Mouse (Mus musculus) bone marrow macrophage, adult 2 months (primary cell): ENCODE results near the gene Ebp. TPM values are rescaled to one million over a fixed set of nuclear protein-coding genes. Genes with fewer than 3 reads are reported as not detected.

ENCODE experiments used
- H3K27ac ChIP-seq: 2 replicates; pipeline ENCODE4 v1.5.1; 2012; ENCODE audit warnings: low read depth, low read length; ENCODE audit not compliant: insufficient read depth
- H3K4me1 ChIP-seq: 2 replicates; pipeline ENCODE4 v1.6.1; 2012; ENCODE audit warnings: low read length; ENCODE audit not compliant: control insufficient read depth, insufficient read depth
- H3K4me3 ChIP-seq: 2 replicates; pipeline ENCODE4 v1.5.1; 2012; ENCODE audit warnings: mild to moderate bottlenecking, low read length, moderate library complexity; ENCODE audit not compliant: insufficient read depth
- CTCF ChIP-seq: IDR thresholded peaks from 2 replicates; pipeline ENCODE4 v1.5.1; 2012; ENCODE audit warnings: low read depth, mild to moderate bottlenecking, low read length, moderate library complexity
- POLR2A ChIP-seq: IDR thresholded peaks from 2 replicates; pipeline ENCODE4 v1.6.1; 2012; ENCODE audit warnings: mild to moderate bottlenecking, low read depth, low read length, borderline replicate concordance
- polyA plus RNA-seq: library from polyadenylated mRNA; stranded (reverse); fragments of >200 nt; gene quantifications from 2 replicates; pipeline ENCODE4 v1.2.4, GENCODE M21; 2012; ENCODE audit not compliant: missing spikeins, insufficient read depth, insufficient read length

Gene Ebp
- 70.9 and 95.1 TPM in 2 replicates for polyA plus RNA-seq

DNA sequence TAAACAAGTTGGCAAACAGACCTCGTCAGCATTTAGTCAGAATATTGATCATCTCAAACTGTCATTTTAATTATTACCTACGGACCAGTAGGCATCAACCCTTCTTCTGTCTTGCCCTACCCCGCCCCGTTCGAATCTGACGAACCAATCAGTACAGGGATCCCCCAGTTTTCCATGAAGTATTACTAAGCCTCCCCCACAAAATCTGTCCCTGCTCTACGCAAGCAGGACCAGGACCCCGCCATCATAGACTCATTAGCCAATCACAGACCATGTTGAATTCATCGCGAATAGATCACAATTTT, at the start of gene Ebp:
TSS of gene Ebp (minus strand) at position 94 of the 305 bp plus-strand sequence.
- Histone ChIP-seq H3K27ac (peak within 1 kb of the TSS; percentile 49), H3K4me3 (peak within 1 kb of the TSS; percentile 87), H3K4me1 (peaks cover 6% of the 10 kb centered on the region)
- TF ChIP-seq POLR2A = no peak
- no peak for TF ChIP-seq CTCF

DNA sequence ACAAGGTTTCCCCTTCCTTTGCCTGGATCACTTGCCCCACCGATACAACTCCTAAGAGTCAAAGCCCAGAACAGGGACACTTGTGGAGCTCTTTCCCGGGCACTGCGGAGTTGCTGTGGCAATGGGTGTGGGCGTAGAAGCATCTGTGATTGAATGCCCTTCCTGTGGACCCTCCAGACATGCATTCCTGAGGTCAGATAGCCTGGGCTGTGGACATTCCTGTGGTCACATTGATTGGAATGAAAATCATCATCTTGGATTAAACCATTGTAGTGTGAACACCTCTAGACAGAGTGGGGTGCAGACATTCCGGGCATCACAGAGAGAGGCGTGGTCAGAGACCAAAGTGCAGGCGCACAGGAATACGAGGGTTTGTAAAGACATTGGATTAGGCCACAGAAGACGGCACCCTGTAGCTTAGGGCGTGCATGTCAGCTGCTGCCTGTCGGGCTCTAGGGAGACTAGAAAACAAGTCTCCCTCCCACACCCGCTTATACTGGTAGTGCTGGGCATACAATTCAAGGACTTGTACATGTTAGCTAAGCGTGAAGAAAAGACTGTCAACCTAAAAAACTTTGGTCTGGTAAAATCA, 45.6 kb upstream of the Ebp start:
- H3K27ac ChIP-seq = no peak overlapping the region
- TF ChIP-seq POLR2A = no peak
- TF ChIP-seq CTCF = no peak

DNA sequence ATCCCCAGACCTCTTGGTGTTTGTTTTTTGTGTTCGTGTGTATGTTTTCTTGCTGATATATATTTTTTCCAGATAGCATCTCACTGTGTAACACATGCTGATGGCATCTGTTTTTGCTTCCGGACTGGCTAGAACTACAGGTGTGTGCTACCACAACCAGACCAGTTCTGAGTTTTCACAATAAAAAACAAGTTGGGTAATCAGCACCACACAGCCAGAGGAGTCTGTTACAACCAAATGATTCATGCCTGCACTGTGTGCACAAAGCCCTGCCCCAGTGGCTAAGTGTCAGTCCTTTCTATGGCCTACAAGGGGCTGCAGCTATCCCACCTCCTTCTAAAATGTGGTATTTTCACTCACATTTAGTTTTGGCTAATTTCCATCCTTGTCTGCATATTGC, 43.4 kb upstream of the Ebp start:
- no peak overlapping the region for H3K27ac ChIP-seq
- no peak overlapping the region for H3K4me3 ChIP-seq
- no peaks in the 10 kb centered on the region for H3K4me1 ChIP-seq
- TF ChIP-seq POLR2A = no peak
- no peak for TF ChIP-seq CTCF

More for the DNA sequence above, 45.6 kb upstream of the Ebp start:
- Histone ChIP-seq H3K4me3 (no peak overlapping the region), H3K4me1 (no peaks in the 10 kb centered on the region)

DNA sequence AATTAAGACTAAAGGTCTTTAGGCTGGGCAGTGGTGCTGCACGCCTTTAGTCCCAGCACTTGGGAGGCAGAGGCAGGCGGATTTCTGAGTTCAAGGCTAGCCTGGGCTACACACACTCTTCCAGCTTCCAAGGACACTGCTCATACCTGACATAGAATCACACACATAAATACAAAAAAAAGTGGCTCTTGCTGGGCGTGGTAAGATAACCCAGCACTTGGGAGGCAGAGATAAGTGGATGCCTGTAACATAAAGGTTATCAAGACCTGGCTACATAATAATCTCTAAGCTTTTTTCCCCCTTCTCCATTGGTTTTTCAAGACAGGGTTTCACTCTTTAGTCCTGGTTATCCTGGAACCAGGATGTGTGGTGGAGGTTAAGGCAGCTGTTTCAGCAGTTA, 40.3 kb upstream of the Ebp start:
- TF ChIP-seq CTCF = no peak
- TF ChIP-seq POLR2A = no peak
- Histone ChIP-seq H3K4me1 (no peaks in the 10 kb centered on the region), H3K4me3 (no peak overlapping the region), H3K27ac (no peak overlapping the region)

DNA sequence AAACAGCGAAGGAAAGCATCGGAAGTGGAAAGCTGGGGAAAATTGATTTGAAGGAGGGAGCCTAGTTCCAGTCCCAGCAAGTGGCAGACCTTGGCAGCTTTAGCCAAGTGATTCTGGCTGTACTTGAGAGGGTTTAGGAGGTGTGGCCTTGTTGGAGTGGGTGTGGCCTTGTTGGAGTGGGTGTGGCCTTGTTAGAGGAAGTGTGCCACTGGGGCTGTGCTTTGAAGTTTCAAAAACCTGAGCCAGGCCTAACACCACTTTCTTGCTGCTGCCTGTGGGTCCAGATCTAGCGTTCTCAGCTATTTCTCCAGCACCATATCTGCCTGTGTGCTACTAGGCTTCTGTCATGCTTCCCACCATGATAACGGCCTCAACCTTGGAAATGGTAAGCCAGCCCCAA, 37.0 kb upstream of the Ebp start:
- H3K4me1 ChIP-seq = no peaks in the 10 kb centered on the region
- no peak overlapping the region for H3K27ac ChIP-seq
- TF ChIP-seq CTCF (no peak), POLR2A (no peak)
- no peak overlapping the region for H3K4me3 ChIP-seq

DNA sequence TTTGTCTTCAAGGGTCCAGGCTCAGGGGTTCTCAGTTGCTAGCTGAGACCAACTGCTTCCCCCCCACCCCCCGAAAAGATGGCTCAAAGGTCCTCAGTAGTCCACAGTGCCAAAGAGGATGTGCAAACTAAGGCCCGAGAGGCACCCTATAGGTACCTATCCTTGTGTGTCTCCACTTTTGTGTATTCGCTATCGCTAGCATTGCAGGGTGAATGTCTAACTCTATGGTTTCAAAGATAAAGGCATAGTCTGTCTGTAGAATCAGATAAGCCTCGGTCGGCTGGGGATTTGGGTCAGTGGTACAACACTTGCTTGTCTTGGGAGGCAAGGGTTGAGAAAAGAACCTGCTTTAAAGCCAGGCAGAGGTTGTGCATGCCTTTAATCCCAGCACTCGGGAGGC, 30.2 kb upstream of the Ebp start:
- H3K27ac ChIP-seq = no peak overlapping the region
- no peaks in the 10 kb centered on the region for H3K4me1 ChIP-seq
- no peak overlapping the region for H3K4me3 ChIP-seq
- TF ChIP-seq CTCF (no peak), POLR2A (no peak)

DNA sequence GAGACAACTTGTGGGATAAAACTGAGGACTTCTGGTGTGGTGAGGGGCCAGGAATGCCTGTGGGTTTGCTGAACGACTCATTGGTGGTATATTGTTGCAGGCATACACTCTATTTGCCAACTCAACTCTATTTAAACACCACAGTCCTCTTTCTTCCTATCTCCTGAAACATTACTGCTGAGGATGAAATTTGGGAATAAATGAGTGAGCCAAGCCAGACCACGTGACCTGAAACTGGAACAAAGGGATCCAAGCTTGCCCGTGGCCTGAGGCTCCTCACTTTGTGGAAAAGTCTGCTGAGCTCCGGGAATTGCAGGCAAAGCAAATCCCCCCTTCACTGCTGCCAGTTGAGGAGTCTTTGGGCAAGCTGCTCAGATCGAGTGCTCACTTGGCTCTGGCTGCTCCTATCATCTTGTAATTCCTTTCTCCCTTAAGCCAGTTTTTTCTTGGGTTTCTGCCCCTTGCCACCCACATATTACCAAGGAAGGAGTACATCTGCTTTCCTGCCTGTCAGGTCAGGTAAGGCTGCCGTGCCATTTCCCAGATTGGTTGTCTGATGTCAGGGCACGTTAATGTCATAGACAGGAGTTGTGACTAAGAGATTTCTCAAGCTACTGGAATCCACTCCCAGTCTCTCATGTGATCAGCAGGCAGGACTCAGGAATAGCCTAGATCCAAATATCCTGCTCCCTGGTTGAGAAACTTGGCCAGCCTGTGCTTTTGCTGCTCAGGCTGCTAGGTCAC, 29.5 kb upstream of the Ebp start:
- Histone ChIP-seq H3K4me1 (no peaks in the 10 kb centered on the region), H3K27ac (no peak overlapping the region), H3K4me3 (no peak overlapping the region)
- TF ChIP-seq CTCF = no peak
- no peak for TF ChIP-seq POLR2A

DNA sequence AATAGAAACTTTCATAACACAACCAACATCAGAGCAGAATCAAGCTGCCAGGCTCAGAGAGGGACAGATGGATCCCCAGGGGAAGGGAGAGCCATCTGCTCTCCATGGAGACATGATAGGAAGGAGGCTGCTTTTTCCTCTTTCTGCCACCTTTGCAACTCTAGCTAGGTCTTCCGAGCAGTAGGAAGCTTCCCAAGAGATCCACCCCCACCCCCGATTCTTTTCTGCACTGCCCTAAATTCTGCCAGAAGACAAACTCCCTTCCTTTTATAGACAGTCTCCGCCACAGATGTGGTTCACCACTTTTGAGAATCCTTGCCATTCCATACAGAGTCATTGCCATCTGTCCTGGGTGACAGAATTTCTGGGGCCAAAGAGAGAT, 29.0 kb upstream of the Ebp start:
- H3K4me1 ChIP-seq = no peaks in the 10 kb centered on the region
- H3K27ac ChIP-seq = no peak overlapping the region
- TF ChIP-seq POLR2A (no peak), CTCF (no peak)
- H3K4me3 ChIP-seq = no peak overlapping the region

DNA sequence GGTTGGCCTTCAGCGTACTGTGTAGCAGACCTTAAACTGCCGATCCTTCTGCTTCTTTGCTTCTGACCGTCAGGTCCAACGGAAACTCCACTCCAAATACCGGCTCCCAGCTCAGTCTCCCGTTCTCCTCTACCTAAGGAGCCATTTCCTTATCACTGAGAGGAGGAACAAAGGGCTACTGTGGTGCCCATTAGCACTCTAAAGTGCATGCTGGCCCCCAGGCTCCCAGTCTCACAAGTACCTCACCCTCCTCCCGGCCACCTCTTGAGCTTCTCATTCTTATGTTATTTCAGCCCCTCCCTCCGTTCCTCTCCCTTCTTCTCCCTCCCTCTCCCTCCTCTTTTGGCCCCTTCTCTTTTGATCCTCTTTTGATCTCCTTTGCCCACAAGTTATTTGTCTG, 26.3 kb upstream of the Ebp start:
- Histone ChIP-seq H3K4me3 (no peak overlapping the region), H3K27ac (no peak overlapping the region), H3K4me1 (no peaks in the 10 kb centered on the region)
- no peak for TF ChIP-seq POLR2A
- no peak for TF ChIP-seq CTCF

DNA sequence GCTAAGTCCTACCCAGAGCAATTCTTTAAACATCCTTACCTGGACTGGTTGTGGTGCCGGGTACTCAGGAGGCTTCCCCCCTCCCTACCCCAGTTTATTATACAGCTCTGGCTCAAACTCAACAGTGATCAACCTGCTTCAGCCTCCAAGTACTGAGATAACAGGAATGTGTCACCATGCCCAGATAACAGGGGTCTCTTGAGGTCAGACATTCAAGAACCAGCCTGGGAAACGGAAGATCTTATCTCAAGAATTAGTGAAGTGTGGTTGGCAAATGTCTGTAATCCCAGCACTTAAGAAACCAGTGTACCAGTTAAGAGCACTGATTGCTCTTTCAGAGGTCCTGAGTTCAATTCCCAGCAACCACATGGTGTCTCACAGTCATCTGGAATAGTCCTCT, 24.8 kb upstream of the Ebp start:
- no peak overlapping the region for H3K4me3 ChIP-seq
- no peak for TF ChIP-seq CTCF
- TF ChIP-seq POLR2A = no peak
- no peak overlapping the region for H3K27ac ChIP-seq
- H3K4me1 ChIP-seq = no peaks in the 10 kb centered on the region
